Mouse (Mus musculus) T-helper 1 cell (primary cell): ENCODE measurements around the gene Foxf1.

Experiments used
- in situ Hi-C: fragments of 300-600 bp; cut with MboI, MseI; formaldehyde crosslinking; loops from one replicate; pipeline ENCODE4 v1.15.1; 2025; ENCODE audit warnings: high pct_unique_total_duplicates

Foxf1 gene

DNA sequence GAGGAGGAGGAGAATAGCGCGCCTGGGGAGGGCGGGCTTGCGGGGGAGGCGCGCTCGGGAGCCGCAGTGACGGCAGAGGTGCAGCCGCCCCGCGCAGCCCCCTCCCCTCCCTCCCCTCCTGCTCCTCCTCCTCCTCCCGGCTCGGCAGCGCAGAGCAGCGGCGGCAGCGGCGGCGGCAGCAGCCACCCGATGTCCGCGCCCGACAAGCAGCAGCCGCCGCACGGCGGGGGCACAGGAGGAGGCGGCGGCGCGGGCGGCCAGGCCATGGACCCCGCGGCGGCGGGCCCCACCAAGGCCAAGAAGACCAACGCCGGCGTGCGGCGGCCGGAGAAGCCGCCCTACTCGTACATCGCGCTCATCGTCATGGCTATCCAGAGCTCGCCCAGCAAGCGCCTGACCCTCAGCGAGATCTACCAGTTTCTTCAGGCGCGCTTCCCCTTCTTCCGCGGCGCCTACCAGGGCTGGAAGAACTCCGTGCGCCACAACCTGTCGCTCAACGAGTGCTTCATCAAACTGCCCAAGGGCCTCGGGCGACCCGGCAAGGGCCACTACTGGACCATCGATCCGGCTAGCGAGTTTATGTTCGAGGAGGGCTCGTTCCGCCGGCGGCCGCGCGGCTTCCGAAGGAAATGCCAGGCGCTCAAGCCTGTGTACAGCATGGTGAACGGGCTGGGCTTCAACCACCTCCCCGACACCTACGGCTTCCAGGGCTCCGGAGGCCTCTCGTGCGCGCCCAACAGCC is at the start of gene Foxf1:
TSS of gene Foxf1 (plus strand) at position 177 of the 742 bp plus-strand sequence.
- in situ Hi-C loops: no loop called here

- in situ Hi-C loops: no loop called here
These were observed 48.6 kb upstream of the Foxf1 start for GRCm38 (mm10) chr8:121035611-121036010.

- in situ Hi-C loops: loop anchor here (10.0 kb wide), 1 partner anchor 549 kb away; no protein-coding TSS in a partner anchor
These were observed 40.3 kb upstream of the Foxf1 start for GRCm38 (mm10) chr8:121043719-121044440.

DNA sequence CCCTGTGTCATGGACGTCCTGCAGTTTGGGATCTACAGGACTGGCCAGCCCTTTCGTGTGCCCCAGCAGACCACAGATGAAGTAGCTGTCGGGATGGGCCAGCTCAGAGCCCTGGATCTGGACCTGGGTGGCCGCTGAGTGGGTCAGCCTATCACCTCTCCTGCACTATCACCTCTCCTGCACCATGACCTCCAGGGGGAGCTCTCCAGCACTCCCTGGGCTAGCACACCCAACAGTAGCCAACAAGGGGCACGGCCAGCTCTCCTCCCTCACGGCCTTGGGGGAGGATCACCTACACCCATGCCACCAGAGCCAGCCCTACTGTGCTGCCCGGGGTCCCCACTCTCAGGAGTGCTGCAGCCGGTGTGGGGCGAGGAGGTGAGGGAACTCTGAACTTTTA is 36.7 kb upstream of the Foxf1 start:
- in situ Hi-C loops: loop anchor here (10.0 kb wide), 1 partner anchor 553 kb away; no protein-coding TSS in a partner anchor

GRCm38 (mm10) chr8:121058081-121058480 is 26.1 kb upstream of the Foxf1 start:
- in situ Hi-C loops: no loop called here

DNA sequence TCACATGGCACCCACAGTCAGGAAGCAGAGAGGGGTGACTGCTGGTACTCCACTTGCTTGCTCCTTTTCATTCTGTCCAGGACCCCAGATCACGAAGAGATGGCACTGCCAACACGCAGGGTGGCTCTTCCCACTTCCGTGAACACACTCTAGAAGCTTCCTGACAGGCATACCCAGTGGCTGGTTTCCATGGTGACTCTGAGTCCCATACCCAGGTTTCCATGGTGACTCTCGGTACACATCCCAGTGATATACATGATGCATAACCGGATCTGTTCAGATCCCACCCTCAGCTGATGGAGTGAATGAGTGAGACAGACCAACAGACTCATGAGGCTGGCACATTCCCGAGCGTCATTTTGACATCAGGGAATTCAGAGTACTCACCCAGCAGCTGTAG is 25.1 kb upstream of the Foxf1 start:
- in situ Hi-C loops: no loop called here

GRCm38 (mm10) chr8:121062521-121062920 is 21.7 kb upstream of the Foxf1 start:
- in situ Hi-C loops: no loop called here

GRCm38 (mm10) chr8:121063649-121064048 is 20.5 kb upstream of the Foxf1 start:
- in situ Hi-C loops: no loop called here

DNA sequence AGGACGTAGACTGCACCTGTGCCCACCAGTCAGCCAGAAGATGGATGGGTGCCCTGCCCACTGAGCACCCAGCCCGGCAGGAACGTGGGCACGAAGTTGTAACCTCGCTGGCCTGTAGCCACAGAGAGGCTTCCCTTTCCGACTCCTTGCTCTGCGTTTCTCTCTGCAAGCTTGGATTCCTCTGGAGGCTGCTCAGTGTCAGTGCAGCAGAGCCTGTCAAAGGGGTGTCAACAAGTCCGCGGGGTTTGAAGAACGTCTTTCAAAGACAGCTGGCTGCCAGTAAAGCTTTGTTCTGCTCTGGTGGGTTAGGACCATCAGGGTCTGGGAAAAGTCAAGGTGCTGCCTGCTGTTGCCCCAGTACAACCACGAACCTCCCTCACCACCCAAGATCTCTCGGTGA is 12.7 kb upstream of the Foxf1 start:
- in situ Hi-C loops: no loop called here

GRCm38 (mm10) chr8:121072406-121073130 is 11.6 kb upstream of the Foxf1 start:
- in situ Hi-C loops: no loop called here

DNA sequence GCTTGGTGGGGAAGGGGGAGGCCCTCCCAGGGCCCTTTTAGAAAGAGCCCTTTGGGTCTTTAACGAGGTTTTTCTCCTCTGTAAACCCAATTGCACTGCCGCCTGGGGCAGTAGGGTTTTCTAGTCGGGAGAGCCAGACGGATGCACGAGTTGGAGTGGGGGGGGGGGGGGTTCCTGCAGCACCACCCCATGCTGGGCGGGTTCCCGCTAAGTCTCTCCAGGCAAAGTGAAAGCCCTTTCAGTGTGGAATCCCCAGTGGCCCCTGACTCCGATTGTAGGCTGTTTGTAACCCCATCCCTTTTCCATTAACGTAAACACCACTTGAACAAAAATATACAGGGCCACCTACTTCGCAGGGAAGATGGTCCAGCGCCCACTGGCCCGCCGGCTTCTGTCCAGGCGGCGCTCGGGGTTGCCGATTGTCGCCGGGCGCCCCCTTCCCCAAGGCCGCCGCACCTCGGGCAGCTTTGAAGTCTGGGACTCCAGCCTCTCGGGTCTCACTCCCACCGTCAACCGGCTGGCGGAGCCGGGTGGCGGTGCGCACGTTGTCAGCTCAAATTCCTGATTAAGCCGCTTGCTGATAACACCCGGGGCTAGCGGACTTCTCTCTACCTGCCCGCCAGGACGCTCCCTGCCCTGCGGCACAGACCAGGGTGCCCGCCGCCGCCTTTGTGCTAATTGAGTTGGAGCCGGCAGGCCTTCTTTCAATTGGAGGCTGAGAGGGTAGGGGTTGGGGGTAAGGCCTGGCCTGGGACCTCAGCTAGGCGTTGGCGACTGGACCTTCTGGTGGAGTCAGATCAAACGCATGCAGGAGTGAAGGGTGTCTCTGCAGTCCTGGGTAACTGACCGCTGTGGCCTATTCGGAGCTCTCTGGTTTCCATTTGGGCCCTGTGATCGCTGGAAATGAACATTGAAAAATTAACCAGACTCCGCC is 10.7 kb upstream of the Foxf1 start:
- in situ Hi-C loops: no loop called here

DNA sequence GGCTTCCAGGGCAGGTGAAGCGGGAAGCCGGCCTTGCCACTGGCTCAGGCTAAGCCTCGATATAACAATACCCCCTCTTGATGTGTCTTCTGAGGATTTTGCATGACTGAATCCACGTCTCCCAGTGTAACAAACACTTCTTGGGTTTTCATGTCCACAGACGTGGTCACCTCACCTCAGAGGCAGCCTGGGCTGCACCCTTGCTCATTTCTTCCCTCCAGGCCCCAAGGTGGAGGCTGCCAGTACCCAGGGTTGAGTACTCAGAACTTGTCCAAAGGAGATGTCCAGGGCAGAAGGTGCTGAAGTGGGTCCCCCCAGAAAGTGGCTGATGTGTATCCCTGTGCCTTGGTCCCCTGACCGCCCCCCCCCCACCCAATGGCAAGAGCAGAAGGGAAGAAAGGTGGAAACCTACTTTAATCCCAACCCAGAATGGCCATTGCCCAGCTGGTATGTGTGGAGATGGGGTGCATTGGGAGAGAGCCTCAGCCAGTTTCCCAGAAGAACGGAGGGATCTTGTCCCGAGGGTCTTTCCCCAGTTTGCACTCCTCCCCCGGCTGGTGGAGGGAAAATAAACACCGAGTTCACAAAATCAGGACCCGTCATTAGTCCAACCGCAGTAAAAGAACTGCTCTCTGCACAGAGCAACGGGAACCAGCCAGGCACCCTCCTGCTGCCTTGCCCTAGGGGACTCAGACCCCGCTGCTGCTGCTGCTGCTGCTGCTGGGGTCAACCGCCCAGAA is 9.9 kb upstream of the Foxf1 start:
- in situ Hi-C loops: no loop called here

DNA sequence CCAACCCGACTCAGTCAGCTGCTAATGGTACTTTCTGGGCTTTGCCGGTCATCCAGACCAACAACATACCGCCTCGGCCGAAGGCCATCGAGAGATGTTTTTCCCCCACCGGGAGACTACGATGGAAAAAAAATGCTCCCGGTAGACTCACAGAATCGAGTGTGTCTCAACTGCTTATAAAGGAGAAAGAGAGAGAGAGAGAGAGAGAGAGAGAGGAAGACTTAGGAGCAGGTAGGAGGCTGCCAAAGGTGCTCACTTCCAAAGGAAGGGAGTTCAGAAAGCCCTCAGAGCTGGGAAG is 9.4 kb upstream of the Foxf1 start:
- in situ Hi-C loops: no loop called here

GRCm38 (mm10) chr8:121075936-121076335 is 8.2 kb upstream of the Foxf1 start:
- in situ Hi-C loops: no loop called here

DNA sequence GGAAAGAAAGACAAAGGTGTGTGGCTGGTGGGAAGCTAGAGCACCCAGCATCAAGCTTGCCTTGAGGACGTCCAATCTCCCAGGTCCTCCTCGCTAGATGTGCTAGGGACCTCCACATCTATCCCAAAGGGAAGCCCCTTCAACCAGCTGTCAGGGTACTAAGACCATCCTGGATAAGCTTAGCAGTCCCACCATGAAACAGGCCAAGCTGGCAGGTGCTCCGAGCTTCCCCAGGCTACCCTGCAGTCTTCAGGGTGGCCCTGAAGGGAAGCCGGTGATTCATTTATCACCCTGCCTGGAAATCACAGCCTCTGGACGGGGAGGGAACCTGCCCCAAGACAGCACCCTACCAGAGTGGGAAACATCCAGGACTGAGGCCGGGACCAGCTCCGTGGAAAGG is 7.6 kb upstream of the Foxf1 start:
- in situ Hi-C loops: no loop called here

DNA sequence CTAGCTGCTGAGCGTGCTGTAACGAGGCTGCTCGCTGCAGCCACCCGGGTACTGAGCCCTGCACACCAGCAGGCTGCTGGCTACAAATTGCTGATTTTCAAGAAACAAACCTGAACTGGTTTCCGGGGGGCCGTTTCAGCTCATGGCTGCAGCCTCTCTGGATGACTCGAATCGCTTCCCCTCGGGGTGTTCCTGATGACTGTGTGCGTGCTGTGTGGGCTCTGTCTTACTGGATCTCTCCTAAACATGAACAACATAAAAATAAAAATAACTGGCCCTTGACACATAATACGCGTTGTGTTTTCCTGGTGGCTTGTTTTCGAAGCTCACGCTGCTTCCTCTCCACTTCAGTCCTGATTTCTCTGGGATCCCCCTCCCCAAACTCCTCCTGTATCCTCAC is 5.5 kb upstream of the Foxf1 start:
- in situ Hi-C loops: no loop called here

GRCm38 (mm10) chr8:121079201-121079600 is 5.0 kb upstream of the Foxf1 start:
- in situ Hi-C loops: no loop called here

DNA sequence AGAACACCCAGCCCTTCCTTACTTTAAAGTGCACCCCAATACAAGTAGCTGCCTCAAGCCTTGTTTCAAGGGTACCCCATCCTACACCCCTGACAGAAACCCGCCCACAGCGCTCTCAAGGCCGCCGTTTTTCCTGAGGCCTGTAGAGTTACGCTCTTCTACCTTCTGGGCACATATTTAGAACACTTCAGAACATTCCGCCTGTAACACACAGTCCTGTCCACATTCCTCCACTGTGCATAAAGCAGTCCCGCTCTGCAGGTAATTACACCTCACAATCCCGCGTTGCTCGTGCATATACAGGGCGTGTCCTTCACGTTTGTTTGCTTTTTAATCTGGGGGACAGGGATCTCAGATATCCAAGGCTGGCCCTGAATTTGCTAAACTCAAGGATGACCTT is 4.2 kb upstream of the Foxf1 start:
- in situ Hi-C loops: no loop called here

DNA sequence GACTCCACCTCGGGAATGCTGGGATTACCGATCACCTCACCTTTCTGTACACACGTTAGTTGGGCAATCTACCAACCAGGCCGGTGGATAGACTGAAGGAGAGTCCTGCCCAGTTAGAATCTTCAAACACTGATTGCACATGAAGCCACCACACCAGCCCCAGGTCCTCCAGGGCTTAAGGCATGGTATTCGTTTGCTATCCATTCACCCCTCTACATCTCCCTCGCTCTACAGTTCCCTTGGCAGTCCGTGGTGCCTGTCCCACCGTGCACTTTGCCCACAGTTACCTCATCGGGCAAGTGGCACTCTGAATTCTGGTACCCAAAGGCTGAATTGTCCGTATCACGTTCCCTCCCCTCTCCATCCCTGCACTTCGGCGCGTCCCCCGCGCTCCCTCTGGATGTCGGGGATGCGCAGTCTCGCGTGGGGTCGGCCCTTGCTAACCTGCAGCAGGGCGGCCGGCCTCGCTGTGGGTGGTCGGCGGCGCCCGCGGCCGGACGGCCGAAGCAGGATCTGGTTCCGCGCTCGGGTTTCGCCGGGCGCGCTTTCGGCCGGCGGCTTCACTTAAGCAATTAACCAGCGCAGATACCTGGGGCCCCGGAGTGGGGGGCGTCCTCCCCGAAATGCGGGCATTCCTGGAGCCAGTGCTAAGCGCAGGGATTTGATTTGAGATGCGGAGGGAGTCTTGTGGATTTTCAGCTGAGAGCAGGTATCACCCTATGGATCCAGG is 3.7 kb upstream of the Foxf1 start:
- in situ Hi-C loops: no loop called here

DNA sequence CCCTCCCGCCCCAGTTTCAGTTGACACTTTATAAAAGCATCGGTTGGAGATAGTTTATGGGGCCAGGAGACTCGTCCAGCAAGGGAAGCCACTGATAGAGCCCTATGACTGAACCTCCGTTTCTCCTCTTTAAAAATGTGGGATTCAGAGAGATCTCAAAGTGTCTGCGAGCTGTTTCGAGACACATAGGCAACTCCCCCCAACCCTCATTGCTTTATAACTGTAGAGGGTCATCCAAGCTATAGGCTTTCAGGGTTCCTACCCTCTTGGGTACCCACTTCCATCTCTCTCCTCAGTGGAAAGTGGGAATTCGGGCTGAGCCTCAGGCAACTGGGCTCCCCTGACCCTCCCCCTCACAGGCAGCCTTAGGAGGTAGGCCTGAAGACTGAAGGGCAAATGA is 2.8 kb upstream of the Foxf1 start:
- in situ Hi-C loops: no loop called here
